Mouse (Mus musculus) heart, adult 8-10 months (tissue): Measurements from ENCODE around the gene Zfyve21. TPM values are rescaled to one million over a fixed set of nuclear protein-coding genes. Genes with fewer than 3 reads are reported as not detected.

Source experiments
- DNase-seq: peaks from one replicate; pipeline ENCODE4 v3.0.0; 2022; ENCODE audit warnings: low spot score
- total RNA-seq, 4 experiments: library from RNA; stranded (reverse); gene quantifications; 2 replicates each; pipeline ENCODE4 v1.2.4; 2022

The Zfyve21 gene
- 10 to 100 TPM; 57.5 to 90.1 (median 67.6) TPM for total RNA-seq

DNA sequence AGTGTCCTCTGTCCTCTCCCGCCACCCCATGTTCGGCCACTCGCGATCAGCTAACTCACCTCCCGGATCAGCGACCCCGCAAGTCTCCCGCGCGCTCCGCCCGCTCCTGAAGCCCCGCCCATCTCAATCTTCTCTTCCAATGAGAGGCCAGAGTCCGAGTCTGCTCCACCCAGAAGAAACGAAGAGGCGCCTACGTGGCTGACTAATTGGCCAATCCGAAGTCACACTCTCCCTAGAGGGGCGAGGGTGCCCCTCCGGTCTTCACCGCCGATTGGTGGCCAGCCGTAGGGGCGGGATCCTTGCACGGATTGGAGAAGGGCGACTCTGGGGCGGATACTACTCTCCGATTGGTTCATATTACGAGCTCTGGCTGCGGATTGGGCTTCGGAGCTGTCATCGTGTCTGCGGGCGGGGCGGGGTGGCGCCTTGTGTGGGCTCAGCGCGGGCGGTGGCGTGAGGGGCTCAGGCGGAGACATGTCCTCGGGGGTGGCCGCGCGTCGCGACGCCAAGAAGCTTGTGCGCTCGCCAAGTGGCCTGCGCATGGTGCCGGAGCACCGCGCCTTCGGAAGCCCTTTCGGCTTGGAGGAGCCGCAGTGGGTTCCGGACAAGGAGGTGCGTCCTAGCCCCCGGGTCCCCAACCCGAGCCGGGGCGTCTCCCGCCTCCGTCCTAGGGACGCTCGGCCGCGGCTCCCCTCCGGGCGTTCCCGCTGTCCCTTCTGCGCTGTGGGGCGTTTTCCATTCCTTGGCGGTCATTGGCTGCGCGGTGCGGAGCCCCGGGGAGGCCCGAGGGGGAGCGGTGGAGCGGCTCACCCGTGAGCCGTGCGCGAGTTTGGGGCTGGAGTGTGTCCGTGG is at the start of gene Zfyve21, which contains the start of gene Xrcc3:
Gene Zfyve21 (plus strand): TSS at position 405 of the 852 bp plus-strand sequence.
Gene Xrcc3 (minus strand): TSS at position 108 of the 852 bp plus-strand sequence.
- DNase-seq = peak; percentile 99

DNA sequence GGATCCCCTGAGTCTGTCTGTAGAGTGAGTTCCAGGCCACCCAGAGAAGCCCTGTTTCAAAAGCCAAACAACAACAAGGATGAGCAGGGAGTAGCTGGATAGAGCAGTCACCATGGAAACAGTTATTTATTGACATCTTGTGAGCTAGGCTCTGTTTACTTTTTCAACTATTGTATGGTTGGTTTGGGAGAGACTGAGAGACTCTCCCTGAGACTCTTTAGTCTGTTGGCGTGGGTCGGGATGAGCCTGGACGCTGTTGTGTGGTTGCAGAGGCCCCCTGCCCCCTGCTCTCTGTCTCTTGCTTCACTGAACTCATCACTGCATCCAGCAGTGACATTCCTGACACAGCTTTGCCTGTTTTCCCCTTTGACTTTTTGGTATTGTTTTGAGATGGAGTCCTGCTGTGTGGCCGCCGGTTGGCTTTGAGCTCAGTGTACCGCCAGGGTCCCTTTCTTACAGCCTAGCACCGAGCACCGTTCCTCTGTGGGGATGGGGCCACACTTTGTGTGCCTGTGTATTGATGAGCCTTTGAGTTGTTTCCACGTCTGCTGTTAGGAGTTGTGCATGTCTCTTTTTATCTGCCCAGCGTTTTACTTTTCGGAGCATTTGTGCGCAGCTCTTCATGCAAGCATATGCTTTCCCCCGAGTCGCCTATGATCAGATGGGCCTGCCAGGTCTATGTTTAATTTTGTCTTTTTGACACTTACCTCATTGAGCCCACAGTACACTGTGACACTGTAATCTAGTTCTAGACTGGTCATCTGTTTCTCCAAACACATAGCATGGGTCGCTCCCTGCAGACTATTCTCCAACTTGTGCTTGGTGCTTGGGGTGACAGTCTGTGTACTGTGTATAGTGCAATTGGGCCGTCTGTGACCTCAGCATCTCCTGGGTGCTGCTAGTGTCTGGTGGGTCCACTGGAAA is 47.4 kb upstream of the Zfyve21 start:
- no peak for DNase-seq

DNA sequence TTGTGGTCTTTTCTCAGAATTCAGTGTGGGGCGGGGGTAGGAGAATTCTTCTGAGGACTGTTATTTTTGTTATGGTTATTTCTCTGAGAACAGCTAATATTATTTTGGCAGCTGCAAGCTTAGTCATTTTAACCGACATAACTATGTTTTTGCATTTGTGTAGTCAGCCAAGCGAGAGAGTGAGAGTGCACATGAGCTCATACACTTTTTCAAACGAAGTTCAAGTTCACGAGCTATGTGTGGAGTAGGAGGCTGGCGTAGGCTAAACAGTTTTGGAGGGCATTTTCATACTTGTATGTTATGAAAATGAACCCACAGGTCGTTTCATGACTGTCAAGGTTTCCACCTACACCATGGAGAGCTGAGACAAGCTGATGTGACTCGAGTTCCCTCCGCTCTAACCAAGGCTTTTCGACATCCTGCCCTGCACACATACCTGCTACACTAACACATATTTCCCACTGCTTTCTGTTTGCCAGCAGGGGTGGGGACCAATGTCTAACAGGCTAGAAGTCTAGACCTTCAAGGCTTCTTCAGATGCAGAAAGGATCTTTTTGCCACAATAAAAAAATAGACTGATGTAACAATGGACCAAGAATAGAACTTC is 45.5 kb upstream of the Zfyve21 start:
- DNase-seq = no peak

DNA sequence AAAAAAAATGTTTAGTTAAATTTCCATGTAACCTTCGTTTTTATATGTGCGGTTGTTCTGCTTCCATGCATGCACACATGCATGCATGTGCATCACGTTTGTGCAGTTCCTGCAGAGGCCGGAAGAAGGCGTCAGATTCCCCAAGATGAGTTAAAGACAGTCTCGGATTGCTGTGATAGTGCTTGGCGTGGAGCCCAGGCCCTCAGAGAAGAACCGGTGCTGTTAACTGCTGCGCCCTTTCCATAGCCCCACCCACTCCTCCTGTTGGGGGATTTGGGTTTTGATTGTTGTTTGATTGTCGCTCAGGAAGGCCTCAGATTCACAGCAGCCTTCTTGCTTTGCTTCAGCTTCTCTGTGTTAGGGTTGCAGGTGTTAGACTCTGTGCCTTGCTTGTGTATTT is 44.7 kb upstream of the Zfyve21 start:
- peak; percentile 58 for DNase-seq

DNA sequence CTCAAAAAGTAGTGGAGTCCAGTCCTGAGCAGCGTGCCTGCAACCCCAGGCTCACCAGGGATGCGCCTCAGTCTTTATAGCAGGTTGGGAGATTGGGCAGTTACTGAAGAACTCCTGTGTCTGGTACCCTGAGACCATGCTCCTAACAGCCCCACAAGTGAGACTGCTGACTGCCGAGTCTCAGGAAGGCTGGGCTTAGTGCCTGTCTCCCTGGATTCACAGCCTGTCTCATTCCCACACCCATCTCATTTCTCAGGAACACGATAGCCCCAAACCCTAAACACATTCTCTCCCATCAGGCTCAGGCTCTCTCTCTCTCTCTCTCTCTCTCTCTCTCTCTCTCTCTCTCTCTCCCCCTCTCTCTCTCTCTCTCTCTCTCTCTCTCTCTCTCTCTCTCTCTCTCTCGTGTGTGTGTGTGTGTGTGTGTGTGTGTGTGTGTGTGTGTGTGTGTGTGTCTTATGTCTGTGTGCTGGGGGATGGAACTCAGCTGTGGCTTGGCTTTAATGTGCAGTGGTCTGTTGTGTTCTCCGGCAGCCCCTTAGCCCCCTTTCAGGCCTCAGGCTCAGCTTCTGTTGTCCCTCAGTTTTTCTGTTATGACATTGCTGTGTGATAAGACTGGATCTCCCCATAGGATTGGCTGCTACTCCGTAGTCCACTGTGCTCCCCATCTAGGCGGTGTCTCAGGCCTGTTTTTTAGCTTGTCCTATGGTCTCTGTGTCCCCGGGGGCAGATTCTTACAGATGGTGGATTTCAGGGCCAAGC is 44.0 kb upstream of the Zfyve21 start:
- DNase-seq = no peak

DNA sequence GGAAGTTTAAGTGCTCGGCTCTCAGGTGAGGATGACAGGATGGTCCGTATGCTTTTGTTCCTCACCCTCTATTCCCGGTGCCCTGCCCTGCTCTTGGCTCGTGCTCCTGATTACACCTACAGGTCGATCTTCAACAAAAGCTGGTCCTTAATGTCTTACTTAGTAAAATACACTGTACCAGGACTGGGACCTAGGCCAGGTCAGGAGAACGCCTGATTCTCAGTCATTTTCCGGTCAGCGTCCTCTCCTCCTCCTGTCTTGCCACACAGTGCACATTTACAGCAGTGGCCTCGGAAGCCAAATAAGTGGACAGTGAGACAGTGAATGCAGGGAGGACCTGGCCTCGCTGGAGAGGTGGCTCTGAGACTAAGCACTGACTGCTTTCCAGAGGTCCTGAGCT is 43.3 kb upstream of the Zfyve21 start:
- DNase-seq = no peak

DNA sequence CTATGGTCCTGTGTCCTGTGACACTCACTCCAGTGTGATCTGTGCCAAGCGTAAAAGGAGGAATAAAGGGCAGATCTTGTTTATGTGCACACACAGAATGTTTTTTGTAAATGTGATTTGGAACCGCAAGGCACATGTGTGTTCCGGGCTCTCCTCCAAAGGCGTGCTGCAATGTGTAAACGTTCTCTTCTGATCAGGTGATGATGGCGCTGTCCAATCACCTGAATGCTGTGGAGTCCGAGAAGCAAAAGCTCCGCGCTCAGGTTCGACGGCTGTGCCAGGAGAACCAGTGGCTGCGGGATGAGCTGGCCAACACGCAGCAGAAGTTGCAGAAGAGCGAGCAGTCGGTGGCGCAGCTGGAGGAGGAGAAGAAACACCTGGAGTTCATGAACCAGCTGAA is 39.8 kb upstream of the Zfyve21 start:
- no peak for DNase-seq

DNA sequence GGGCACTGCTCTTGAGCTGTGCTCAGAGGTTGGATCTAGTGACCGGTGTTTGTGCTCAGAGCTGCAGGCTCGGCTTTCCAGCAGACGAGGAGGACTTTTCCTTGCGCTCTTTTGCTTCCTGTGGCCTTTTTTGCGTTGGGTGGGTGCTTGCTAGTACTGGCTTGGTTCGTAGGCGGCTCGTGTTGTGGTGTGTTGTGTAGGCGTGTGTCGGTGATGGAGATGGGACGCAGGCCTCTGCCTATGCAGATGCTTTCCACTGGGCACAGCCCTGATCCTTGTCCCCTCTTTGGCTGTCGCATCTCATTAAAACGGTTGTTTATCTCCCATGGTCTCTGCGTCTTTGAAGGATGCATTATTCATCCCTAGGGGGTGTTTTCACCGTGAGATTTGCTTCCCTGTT is 39.1 kb upstream of the Zfyve21 start:
- DNase-seq = no peak

DNA sequence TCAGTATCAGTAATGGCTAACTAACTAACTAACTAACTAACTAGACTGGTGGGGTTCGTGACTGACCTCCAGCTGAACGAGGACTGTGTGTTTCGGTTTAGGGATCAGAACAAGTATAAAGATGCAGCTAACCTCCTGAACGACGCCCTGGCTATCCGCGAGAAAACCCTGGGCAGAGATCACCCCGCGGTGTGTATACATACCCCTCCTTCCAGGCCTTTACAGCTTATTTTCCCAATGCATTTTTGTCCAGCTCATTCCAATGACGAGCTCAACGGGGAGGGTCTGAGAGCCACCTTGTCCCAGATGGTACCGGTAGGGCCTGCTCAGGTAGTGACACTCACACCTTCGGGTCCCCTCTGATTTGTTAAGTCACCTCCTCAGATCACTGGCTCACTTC is 36.1 kb upstream of the Zfyve21 start:
- DNase-seq = no peak

DNA sequence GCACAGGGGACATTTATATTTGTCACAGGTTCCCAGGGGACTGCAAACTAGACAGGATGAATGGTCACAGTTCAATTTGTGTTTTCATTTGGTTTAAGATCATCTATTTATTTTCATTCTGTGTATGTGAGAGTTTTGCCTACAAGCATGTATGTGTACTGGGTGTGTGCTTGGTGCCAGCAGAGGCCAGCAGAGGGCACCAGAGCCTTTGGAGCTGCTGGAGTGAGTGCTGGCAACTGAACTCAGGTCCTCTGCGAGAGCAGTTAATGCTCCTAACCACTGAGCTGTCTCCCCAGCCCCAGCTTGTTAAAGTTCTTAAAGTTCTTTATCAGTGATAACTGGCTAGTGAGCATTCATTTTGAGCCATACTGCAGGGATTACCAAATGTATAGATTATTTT is 34.4 kb upstream of the Zfyve21 start:
- no peak for DNase-seq

DNA sequence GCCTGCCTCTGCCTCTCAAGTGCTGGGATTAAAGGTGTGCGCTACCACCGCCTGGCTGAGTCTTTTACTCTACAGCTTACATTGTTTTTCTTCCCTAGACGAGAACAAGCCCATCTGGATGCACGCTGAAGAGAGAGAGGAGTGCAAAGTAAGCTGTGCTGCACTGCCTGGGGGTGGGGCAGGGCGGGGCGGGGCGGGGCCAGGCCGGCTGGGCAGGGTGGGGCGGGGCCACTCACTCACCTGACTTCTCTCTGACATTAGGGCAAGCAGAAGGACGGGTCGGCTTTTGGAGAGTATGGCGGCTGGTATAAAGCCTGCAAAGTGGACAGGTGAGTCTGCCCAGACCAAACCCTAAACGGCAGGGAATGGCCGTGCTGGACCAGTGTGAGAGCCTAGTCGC is 28.8 kb upstream of the Zfyve21 start:
- DNase-seq = no peak

DNA sequence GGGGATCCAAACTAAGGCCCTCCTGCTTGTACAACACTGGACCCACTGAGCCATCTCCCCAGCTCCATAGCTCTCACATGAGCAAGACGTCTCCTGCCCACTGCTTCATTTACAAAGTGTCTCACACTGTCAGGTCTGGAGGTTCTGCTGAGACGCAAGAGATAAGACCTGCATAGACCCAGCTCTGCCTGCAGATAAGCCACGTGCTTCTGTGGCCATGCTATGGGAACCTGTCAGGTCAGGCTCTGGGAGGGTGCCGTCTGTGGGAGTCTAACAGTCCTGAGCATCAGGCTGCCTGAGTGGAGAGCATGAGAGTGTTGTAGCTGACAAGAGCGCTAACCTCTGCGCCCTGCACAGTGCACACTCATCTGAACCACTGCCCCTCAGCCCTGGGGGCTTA is 27.0 kb upstream of the Zfyve21 start:
- no peak for DNase-seq

DNA sequence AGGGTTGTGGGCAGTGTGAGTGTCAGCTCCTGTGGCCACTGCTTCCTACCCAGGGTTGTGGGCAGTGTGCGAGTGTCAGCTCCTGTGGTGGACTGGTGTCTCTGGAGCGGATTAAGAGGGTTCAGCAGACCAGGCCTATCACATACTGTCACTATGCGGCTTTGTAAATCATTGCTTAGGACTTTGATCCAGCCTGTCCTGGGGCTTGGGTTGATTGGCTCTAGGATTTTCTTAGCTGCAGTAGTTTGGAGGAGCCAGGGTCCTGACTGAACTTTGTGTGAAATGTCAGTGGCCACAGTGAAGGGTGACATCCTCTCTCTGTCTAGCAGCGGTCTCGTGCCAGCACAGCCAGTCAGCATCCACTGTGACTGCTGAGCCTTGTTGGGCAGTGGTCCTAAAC is 23.9 kb upstream of the Zfyve21 start:
- no peak for DNase-seq

DNA sequence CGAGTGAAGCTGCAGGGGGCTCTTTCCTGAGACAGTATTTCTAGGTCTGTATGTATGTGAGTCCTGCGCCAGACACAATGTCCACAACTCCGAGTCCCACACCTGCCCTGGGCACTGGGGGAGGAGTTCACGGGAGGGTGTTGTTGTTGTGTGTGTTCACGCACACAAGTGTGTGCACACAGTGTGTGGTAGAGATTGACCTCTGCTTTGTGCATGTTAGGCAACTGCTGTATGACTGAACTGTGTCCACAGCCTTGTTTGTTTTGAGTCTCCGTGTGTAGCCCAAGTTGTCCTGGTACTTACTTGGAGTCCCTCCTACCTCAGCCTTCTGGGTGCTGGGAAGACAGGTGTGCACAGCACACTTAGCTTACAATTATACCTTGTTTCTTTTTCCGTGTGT is 23.3 kb upstream of the Zfyve21 start:
- no peak for DNase-seq

DNA sequence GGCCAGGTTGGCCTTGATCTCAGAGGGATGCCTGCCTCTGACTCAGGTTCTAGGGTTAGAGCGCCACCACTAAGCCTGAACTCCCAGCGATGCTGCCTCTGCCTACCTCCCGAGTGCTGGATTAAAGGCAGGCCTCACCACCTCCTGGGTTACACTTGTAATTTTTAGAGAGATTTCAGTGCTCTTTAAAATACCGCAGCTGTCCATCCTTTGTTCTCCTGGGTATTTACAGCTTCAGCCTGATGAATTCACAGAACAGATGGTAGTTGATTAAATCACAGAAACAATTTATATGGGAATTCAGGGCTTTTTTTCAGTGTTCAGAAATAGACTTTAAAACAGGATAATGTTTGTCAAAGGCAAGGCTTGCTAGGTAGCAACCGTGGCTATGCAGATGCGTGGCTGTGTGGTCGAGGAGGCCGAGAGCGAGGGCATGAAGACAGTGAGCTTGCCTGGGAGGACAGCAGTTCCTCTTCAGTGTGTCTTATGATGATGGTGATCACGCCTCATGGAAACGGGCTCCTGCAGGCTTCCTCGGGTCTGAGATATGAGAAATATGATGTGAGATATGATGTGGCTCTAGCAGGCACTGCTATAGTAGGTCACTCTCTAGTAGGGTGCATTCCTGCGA is 22.4 kb upstream of the Zfyve21 start:
- DNase-seq = no peak

DNA sequence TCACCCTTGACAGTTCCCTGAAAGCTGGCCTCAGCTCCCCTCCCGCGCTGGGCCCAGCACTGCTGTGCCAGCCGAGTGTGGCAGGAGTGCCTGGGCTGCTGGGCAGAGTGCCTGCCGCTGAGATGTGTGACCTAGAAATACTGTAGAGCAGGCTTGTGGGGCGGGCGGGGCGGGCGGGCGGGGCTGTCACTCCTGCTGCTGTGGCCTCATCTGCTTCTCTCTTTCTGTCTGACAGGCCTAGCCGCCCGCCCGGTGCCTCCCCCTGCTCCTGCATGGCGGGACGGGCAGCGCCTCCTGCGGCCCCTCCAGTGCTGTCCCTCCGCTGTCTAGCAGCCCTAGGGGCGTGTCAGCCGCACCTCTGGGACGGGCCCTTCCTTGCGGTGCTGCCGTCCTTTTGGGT is 19.9 kb upstream of the Zfyve21 start:
- peak; percentile 52 for DNase-seq

DNA sequence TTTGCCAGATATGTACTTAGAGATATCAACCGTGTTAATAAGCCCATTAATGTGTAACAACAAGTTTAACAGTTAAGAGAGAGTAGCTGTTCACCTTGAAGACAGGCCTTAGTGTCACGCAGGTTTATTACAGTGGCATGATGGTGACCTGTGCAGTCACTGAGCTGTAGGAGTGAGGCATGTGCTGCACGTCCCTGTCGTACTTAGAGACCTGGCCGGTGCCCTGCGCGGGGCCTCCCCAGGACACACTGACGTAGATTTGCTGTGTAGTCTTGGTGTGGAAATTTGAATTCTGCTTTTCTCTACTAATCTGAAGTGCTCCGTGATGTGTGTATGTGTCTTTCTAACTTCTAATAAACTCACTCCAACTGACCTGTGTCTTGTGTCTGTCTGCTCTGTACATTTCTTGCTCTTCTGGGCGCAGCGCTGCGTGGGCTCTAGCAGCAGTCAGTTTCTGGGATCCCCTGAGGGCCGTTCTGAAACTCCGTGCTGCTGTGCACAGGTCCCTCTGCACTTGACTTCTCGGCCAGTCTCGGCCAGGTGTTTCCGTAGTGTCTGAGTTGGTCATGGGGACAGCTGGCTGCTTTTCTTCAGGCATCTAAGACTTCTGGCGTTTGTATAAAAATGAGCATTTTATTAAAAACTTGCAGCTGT is 19.3 kb upstream of the Zfyve21 start:
- no peak for DNase-seq

DNA sequence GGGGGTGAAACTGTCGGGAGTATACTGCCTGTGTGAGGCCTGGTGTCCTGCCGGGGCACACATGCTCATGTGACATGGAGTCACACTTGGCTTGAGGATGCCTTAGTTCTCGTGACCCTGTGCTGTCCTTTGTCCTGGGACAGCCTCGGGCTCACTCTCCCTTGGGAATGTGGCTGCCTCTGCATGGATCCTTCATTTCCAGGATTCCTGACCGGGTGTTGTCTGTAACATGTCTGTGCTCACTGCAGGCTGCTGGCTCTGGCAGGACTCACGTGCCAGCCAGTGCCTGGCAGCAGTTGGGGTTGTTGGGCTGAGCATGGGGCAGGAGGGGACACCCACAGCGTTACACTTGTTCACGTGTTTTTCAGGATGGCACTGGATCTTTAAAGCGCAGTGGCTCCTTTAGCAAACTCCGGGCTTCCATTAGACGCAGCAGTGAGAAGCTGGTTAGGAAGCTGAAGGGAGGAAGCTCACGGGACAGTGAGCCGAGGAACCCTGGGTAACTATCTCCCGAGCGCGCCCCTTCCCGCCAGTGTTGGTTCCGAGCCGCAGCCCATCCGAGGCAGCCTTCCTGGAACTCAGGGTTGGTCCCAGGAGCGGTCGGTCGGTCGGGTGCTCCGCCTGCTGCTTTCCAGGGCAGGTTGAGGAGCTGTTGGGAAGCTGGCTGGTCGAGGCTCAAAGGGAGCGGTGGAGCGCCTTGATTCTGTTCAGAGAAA is 18.6 kb upstream of the Zfyve21 start:
- DNase-seq = peak; percentile 44

DNA sequence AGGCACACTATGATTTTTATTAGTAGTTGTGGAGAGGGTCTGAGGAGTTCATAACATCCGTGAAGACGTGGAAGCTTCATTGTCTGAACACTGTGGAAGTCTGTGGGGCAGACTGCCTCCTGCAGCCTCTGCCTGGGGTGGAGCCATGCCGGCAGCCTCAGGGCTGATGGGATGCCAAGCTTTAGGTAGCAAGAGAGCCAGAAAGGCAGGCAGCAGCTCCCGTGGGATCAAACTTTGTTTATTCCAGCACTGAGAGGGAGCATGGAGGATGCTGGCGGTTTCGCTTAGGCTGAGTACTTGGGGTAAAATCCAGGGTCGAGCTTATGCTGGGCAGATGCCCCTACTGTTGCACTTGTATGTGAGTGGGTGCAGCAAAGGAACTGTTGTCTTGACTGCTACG is 16.7 kb upstream of the Zfyve21 start:
- no peak for DNase-seq

DNA sequence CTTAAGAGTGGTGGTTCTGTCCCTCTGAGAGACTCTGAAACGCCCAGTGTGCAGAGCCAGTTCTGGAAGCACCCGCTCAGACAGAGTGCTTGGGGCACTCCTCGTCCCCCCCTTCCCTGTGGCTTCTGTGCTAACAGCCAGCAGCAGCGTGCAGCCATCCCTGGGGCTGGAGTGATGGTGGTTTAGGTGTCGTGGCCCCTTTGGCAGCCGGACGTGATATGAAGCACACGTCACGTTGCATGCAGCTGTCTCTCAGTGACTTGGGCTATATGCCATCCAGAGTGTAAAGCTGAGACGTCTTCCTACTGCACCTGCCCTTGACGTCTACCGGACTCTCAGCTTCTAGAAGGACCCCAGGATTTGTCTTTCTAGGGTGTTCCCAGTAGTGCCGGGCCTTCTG is 15.5 kb upstream of the Zfyve21 start:
- DNase-seq = no peak
